Mouse (Mus musculus) limb, embryonic 15.5 days (tissue): ENCODE results near the gene Taf6l. TPM values are rescaled to one million over a fixed set of nuclear protein-coding genes. Genes with fewer than 3 reads are reported as not detected.
"Not testable (repeated sequence)": the region's sequence is repeated elsewhere in the genome, so short reads cannot be mapped to it uniquely, and the experiment has no call there.

ENCODE experiments used
- ATAC-seq: fragments of 200-750 bp; cut with Nextera tagmentation; 2 replicates; pipeline ENCODE4 v1.8.0; 2017; ENCODE audit warnings: low read depth, moderate TSS enrichment; ENCODE audit not compliant: insufficient number of reproducible peaks, low FRiP score, low TSS enrichment
- H3K27ac ChIP-seq: fragments of 300-500 bp; sonication (generic); 2 replicates; pipeline ENCODE4 v1.5.1; 2015; ENCODE audit warnings: moderate library complexity, mild to moderate bottlenecking, inconsistent platforms
- H3K27me3 ChIP-seq: fragments of 300-500 bp; sonication (generic); 2 replicates; pipeline ENCODE4 v1.6.1; 2015; ENCODE audit warnings: inconsistent platforms
- H3K36me3 ChIP-seq: fragments of 300-500 bp; sonication (generic); 2 replicates; pipeline ENCODE4 v1.6.1; 2015; ENCODE audit warnings: inconsistent platforms
- H3K4me1 ChIP-seq: fragments of 300-500 bp; sonication (generic); 2 replicates; pipeline ENCODE4 v1.6.1; 2015; ENCODE audit warnings: inconsistent platforms
- H3K4me2 ChIP-seq: fragments of 300-500 bp; sonication (generic); 2 replicates; pipeline ENCODE4 v1.6.1; 2015; ENCODE audit warnings: mild to moderate bottlenecking, inconsistent platforms
- H3K4me3 ChIP-seq: fragments of 300-500 bp; sonication (generic); 2 replicates; pipeline ENCODE4 v1.5.1; 2015; ENCODE audit warnings: mild to moderate bottlenecking, inconsistent platforms
- H3K9ac ChIP-seq: fragments of 300-500 bp; sonication (generic); 2 replicates; pipeline ENCODE4 v1.6.1; 2015; ENCODE audit warnings: inconsistent platforms
- H3K9me3 ChIP-seq: fragments of 300-500 bp; sonication (generic); 2 replicates; pipeline ENCODE4 v1.6.1; 2016; ENCODE audit warnings: inconsistent platforms
- WGBS: fragments of 180-500 bp; shearing (Covaris S2); methylation state at CpG from one replicate; pipeline ENCODE4 v1.1.7; 2015; 5-methylcytosine and 5-hydroxymethylcytosine counted together
- microRNA-seq: library from miRNA; unstranded; fragments of <30 nt; microRNA quantifications from one replicate; pipeline ENCODE4, GENCODE M21; 2016
- polyA plus RNA-seq: library from polyadenylated mRNA; unstranded; fragments of >200 nt; fragmentation: Nextera tagmentation; extraction: Ambion mirVana; gene quantifications from 2 replicates; pipeline ENCODE4 v1.2.1, GENCODE M21; 2015

Gene Taf6l
- polyA plus RNA-seq, 1 experiment from 2014 or later = 25.3 TPM

DNA sequence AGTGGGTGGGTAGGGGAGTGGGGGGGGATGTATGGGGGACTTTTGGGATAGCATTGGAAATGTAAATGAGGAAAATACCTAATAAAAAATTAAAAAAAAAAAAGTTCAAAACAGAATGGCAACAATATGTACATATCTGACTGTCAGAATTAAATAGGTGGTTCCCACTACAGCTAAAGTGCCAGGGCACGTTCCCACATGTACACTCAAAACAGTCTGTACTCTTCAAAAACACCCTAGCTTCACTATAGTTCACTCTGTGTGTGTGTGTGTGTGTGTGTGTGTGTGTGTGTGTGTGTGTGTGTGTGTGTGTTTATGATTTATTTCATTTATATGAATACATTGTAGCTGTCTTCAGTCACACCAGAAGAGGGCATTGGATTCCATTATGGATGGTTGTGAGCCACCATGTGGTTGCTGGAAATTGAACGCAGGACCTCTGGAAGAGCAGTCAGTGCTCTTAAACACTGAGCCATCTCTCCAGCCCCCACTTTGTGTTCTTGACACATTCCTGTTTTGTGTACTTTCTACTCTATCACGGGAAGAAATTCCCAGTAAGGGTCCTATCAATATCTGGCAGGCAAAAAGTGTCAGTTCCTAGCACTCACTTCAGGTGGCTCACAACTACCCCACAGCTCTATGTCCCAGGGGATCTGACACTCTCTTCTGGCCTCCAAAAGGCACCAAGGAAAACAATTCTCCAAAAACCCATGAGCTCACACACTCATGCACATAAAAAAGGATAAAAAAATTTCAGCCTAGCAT, 57.7 kb downstream of the Taf6l start:
- H3K4me2 ChIP-seq, H3K4me3 ChIP-seq, H3K9me3 ChIP-seq, H3K9ac ChIP-seq, ATAC-seq, H3K27ac ChIP-seq, H3K27me3 ChIP-seq: not testable (repeated sequence)
- Histone ChIP-seq H3K36me3 (peaks cover 23% of the 10 kb centered on the region), H3K4me1 (peaks cover 19% of the 10 kb centered on the region)
- 43% methylated on average over 3 of the region's 3 CpGs for WGBS

DNA sequence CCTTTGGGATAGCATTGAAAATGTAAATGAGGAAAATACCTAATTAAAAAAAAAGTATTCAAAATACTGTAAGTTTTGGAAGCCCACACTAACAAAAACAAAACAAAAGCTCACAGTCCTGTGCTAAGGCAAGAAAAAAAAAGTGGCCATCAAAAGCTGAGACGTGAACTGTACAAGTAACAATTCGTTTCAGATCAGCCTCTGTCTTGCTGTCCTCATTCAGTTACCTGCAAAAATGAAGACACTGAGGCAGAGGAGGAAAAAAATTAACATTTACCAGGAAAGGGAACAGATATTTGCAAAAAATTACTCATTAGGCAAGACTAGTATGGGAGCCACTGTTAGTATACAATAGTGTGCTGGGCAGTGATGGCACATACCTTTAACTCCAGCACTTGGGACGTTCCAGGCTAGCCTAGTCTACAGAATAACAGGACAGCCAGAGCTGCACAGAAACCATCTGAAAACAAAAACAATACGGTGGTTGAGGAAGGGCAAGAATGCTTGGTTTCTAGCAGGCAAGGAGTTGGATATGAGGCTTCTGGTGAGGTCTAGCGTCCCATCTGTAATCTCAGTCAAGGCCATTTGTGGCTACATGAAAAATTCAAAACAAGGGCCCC, 58.6 kb downstream of the Taf6l start:
- no peaks in the 10 kb centered on the region for H3K27me3 ChIP-seq
- no peak for ATAC-seq
- no peaks in the 10 kb centered on the region for H3K9me3 ChIP-seq
- H3K9ac ChIP-seq = no peak overlapping the region
- peaks cover 19% of the 10 kb centered on the region for H3K4me1 ChIP-seq
- no peak overlapping the region for H3K27ac ChIP-seq
- 21% methylated on average over 5 of the region's 5 CpGs for WGBS
- H3K4me2 ChIP-seq = no peak overlapping the region
- peaks cover 23% of the 10 kb centered on the region for H3K36me3 ChIP-seq
- no peak overlapping the region for H3K4me3 ChIP-seq

DNA sequence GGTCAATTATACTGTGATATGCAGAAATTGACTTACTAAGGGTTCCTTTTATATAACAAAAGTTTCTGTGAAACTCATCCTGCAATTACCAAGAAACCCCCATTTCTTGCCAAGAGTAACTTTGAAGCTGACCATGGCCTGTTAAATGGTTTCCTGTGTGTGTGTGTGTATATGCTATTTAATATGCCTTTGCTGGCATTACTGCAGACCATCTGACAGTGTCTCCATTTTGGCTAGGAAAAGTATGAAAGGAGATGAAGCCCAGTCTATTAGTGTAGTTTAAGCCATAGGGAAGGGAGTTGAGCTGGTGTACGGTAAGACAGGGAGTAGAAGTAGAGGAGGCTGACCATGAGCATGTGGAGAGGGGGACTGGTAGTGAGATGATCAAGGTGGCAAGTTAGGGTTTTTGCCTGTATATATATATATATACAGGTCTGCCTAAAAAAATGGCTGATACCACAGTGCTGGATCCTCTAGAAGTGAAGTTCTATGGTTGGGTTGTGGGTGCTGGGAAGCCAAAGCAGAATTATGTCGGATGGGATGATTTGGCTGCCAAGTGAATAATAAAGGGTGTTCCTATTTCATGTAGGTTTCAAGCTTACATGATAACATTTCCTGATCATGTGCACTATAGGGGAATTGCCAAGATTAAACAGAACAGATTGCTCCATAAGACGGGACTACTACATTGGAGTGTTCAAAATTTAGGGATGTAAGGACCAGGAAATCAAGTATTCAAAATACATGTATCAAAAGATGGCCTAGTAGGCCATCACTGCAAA, 59.4 kb downstream of the Taf6l start:
- 19% methylated on average over 3 of the region's 3 CpGs for WGBS

DNA sequence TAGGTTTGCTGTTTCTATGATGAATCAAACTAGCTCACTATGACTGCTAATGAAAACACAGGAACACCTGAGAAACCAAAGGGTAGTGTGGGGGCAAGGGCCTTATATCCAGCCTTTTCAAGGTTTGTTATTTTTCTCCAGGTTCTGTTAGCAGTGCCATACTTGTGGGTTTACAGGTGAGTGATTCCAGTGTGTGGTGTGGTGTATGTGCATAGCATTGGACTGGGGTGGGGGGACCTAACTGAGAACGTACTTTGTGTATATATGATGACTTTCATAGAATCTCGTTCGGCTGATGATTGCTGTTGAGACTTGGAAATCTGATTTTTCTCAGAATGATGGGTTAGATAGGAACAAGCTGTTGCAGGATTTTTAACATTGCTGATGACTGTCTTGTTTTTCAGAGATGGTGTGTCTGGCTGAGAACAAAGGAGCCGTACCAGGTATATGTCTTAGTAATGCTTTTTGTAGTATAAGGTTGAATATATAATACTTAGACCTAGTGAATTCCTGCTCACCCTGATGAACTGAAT, 61.1 kb downstream of the Taf6l start:
- Histone ChIP-seq H3K4me3 (peak overlapping the region; percentile 75), H3K4me1 (peaks cover 29% of the 10 kb centered on the region), H3K27ac (no peak overlapping the region; the same call in 1 of the 2 replicates), H3K9me3 (no peaks in the 10 kb centered on the region), H3K27me3 (no peaks in the 10 kb centered on the region), H3K4me2 (peak overlapping the region; percentile 52), H3K36me3 (peaks cover 23% of the 10 kb centered on the region), H3K9ac (no peak overlapping the region)
- no peak for ATAC-seq
- WGBS = 42% methylated on average over 4 of the region's 4 CpGs

More for the DNA sequence above, 59.4 kb downstream of the Taf6l start:
- no peak for ATAC-seq
- Histone ChIP-seq H3K9me3 (no peaks in the 10 kb centered on the region), H3K9ac (no peak overlapping the region), H3K4me1 (peaks cover 26% of the 10 kb centered on the region), H3K36me3 (peaks cover 23% of the 10 kb centered on the region), H3K27me3 (no peaks in the 10 kb centered on the region), H3K4me2 (no peak overlapping the region), H3K27ac (no peak overlapping the region), H3K4me3 (no peak overlapping the region)

Small RNA genes within 50 kb of the gene (microRNA-seq; reads per million reads assigned to microRNA genes)
- not detected for gene Mir6992

Other genes starting within 250 kb of the Taf6l start
- 0.04 TPM in 1 of 2 replicates, not detected in the other for gene Slc22a8, start 195.2 kb downstream of the Taf6l start, polyA plus RNA-seq
- gene Slc22a6, start 168.4 kb downstream of the Taf6l start, polyA plus RNA-seq = 0.06 TPM in 1 of 2 replicates, not detected in the other
- gene Chrm1, start 122.6 kb downstream of the Taf6l start, polyA plus RNA-seq = 0.18 and 0.19 TPM in 2 replicates
- gene Slc3a2, start 63.0 kb downstream of the Taf6l start, polyA plus RNA-seq = 118 and 148 TPM in 2 replicates
- 93.8 and 96.0 TPM in 2 replicates for gene Wdr74, start 50.6 kb downstream of the Taf6l start, polyA plus RNA-seq
- 1.7 and 2.3 TPM in 2 replicates for gene 1700092M07Rik, start 45.7 kb downstream of the Taf6l start, polyA plus RNA-seq
- 185 and 189 TPM in 2 replicates for gene Stx5a, start 45.0 kb downstream of the Taf6l start, polyA plus RNA-seq
- gene Nxf1, start 29.3 kb downstream of the Taf6l start, polyA plus RNA-seq = 171 and 188 TPM in 2 replicates
- gene Tmem223, start 15.4 kb downstream of the Taf6l start, polyA plus RNA-seq = 141 and 155 TPM in 2 replicates
- 78.4 and 81.7 TPM in 2 replicates for gene Tmem179b, start 11.9 kb downstream of the Taf6l start, polyA plus RNA-seq
- gene Polr2g, start 12.2 kb upstream of the Taf6l start, polyA plus RNA-seq = 149 and 152 TPM in 2 replicates
- 4.6 and 4.8 TPM in 2 replicates for gene Zbtb3, start 16.1 kb upstream of the Taf6l start, polyA plus RNA-seq
- 50.4 and 56.8 TPM in 2 replicates for gene Ttc9c, start 32.9 kb upstream of the Taf6l start, polyA plus RNA-seq
- 5.4 and 5.6 TPM in 2 replicates for gene Hnrnpul2, start 33.6 kb upstream of the Taf6l start, polyA plus RNA-seq
- not detected in 2 replicates for gene AC129217.1, start 43.4 kb upstream of the Taf6l start, polyA plus RNA-seq
- gene Bscl2, start 51.0 kb upstream of the Taf6l start, polyA plus RNA-seq = 77.4 and 93.6 TPM in 2 replicates
- gene Gng3, start 52.8 kb upstream of the Taf6l start, polyA plus RNA-seq = 2.0 and 3.0 TPM in 2 replicates
- gene Lrrn4cl, start 64.4 kb upstream of the Taf6l start, polyA plus RNA-seq = 3.1 and 4.3 TPM in 2 replicates
- 173 and 176 TPM in 2 replicates for gene Ubxn1, start 85.1 kb upstream of the Taf6l start, polyA plus RNA-seq
- 65.9 and 69.1 TPM in 2 replicates for gene Uqcc3, start 94.5 kb upstream of the Taf6l start, polyA plus RNA-seq
- gene Lbhd1, start 97.3 kb upstream of the Taf6l start, polyA plus RNA-seq = 69.3 and 76.7 TPM in 2 replicates
- not detected in 2 replicates for gene Gm49403, start 97.5 kb upstream of the Taf6l start, polyA plus RNA-seq
- 76.8 and 80.9 TPM in 2 replicates for gene 1810009A15Rik, start 102.4 kb upstream of the Taf6l start, polyA plus RNA-seq
- not detected in 2 replicates for gene Gm49416, start 102.5 kb upstream of the Taf6l start, polyA plus RNA-seq
- gene Ints5, start 106.6 kb upstream of the Taf6l start, polyA plus RNA-seq = 38.6 and 42.0 TPM in 2 replicates
- 97.4 and 102 TPM in 2 replicates for gene Ganab, start 111.7 kb upstream of the Taf6l start, polyA plus RNA-seq
- gene B3gat3, start 134.0 kb upstream of the Taf6l start, polyA plus RNA-seq = 47.1 and 48.6 TPM in 2 replicates
- 4.0 and 4.6 TPM in 2 replicates for gene Rom1, start 142.9 kb upstream of the Taf6l start, polyA plus RNA-seq
- 41.8 and 42.7 TPM in 2 replicates for gene Eml3, start 143.1 kb upstream of the Taf6l start, polyA plus RNA-seq
- gene Mta2, start 155.5 kb upstream of the Taf6l start, polyA plus RNA-seq = 155 and 160 TPM in 2 replicates
- gene Tut1, start 167.4 kb upstream of the Taf6l start, polyA plus RNA-seq = 29.3 and 30.0 TPM in 2 replicates
- 467 and 482 TPM in 2 replicates for gene Eef1g, start 180.6 kb upstream of the Taf6l start, polyA plus RNA-seq
- gene Ahnak, start 202.9 kb upstream of the Taf6l start, polyA plus RNA-seq = 96.4 and 104 TPM in 2 replicates